Mouse (Mus musculus) spleen, embryonic (tissue): Measurements from ENCODE around the gene Cc2d1a.

Experiments used
- CTCF ChIA-PET: fragments of 350-600 bp; sonication (Branson Sonifier 250); formaldehyde crosslinking; loops from one replicate; lab custom pipeline; 2022; lab: Charles Lee

Gene Cc2d1a

GRCm38 (mm10) chr8:84147769-84148530, at the start of gene Cc2d1a, which contains the start of gene 4930432K21Rik:
Gene Cc2d1a, minus strand, starts transcription at chr8:84147936.
Gene 4930432K21Rik, plus strand, starts transcription at chr8:84148025.
- CTCF ChIA-PET: interaction anchor here (0.5 kb wide), 1 partner anchor 65 kb away, joined by 3 read pairs; no protein-coding TSS in a partner anchor

GRCm38 (mm10) chr8:84197141-84197921, 49.6 kb upstream of the Cc2d1a start:
- CTCF ChIA-PET: interaction anchor here (1.3 kb wide), 1 partner anchor 10 kb away, joined by 4 read pairs; no protein-coding TSS in a partner anchor

GRCm38 (mm10) chr8:84194224-84194743, 46.5 kb upstream of the Cc2d1a start:
- CTCF ChIA-PET: interaction anchor here (0.6 to 0.7 kb wide), 3 partner anchors 14 to 31 kb away, joined by 4 to 8 read pairs (median 6); no protein-coding TSS in a partner anchor

GRCm38 (mm10) chr8:84193566-84193965, 45.8 kb upstream of the Cc2d1a start:
- CTCF ChIA-PET: interaction anchor here (0.5 kb wide), 1 partner anchor 220 kb away, joined by 4 read pairs; no protein-coding TSS in a partner anchor

GRCm38 (mm10) chr8:84193161-84193560, 45.4 kb upstream of the Cc2d1a start:
- CTCF ChIA-PET: interaction anchor here (0.5 kb wide), 1 partner anchor 219 kb away, joined by 4 read pairs; no protein-coding TSS in a partner anchor

- CTCF ChIA-PET: no interaction called here
Observed at GRCm38 (mm10) chr8:84192555-84192954, 44.8 kb upstream of the Cc2d1a start.

- CTCF ChIA-PET: interaction anchor here (0.5 kb wide), 1 partner anchor 82 kb away, joined by 3 read pairs; no protein-coding TSS in a partner anchor
Observed at GRCm38 (mm10) chr8:84192023-84192422, 44.3 kb upstream of the Cc2d1a start.

GRCm38 (mm10) chr8:84190191-84190867, 42.6 kb upstream of the Cc2d1a start:
- CTCF ChIA-PET: interaction anchor here (0.7 to 0.9 kb wide), 2 partner anchors 17 to 333 kb away, joined by 3 to 4 read pairs; no protein-coding TSS in a partner anchor

- CTCF ChIA-PET: no interaction called here
Observed at GRCm38 (mm10) chr8:84189603-84190002, 41.9 kb upstream of the Cc2d1a start.

- CTCF ChIA-PET: interaction anchor here (0.9 to 2.1 kb wide), 3 partner anchors 14 to 21 kb away, joined by 3 to 7 read pairs (median 5); no protein-coding TSS in a partner anchor
Observed at GRCm38 (mm10) chr8:84188671-84189070, 40.9 kb upstream of the Cc2d1a start.

- CTCF ChIA-PET: interaction anchor here (0.6 to 3.3 kb wide), 8 partner anchors 10 to 579 kb away, joined by 3 to 24 read pairs (median 4); no protein-coding TSS in a partner anchor
Observed at GRCm38 (mm10) chr8:84187065-84187755, 39.5 kb upstream of the Cc2d1a start.

GRCm38 (mm10) chr8:84186547-84186946, 38.8 kb upstream of the Cc2d1a start:
- CTCF ChIA-PET: interaction anchor here (0.7 to 3.3 kb wide), 7 partner anchors 11 to 578 kb away, joined by 3 to 24 read pairs (median 4); no protein-coding TSS in a partner anchor

GRCm38 (mm10) chr8:84185117-84185516, 37.4 kb upstream of the Cc2d1a start, which contains the start of gene Nanos3:
Gene Nanos3, minus strand, starts transcription at chr8:84185217.
- CTCF ChIA-PET: interaction anchor here (0.6 to 3.3 kb wide), 2 partner anchors 25 to 627 kb away, joined by 6 to 24 read pairs; no protein-coding TSS in a partner anchor

GRCm38 (mm10) chr8:84184085-84185043, 36.6 kb upstream of the Cc2d1a start:
- CTCF ChIA-PET: interaction anchor here (3.3 kb wide), 1 partner anchor 26 kb away, joined by 24 read pairs; no protein-coding TSS in a partner anchor

- CTCF ChIA-PET: interaction anchor here (0.9 kb wide), 1 partner anchor 28 kb away, joined by 3 read pairs; no protein-coding TSS in a partner anchor
Observed at GRCm38 (mm10) chr8:84183261-84184084, 35.7 kb upstream of the Cc2d1a start.

- CTCF ChIA-PET: interaction anchor here (0.9 kb wide), 1 partner anchor 29 kb away, joined by 3 read pairs; no protein-coding TSS in a partner anchor
Observed at GRCm38 (mm10) chr8:84182833-84183232, 35.1 kb upstream of the Cc2d1a start.

- CTCF ChIA-PET: interaction anchor here (0.6 kb wide), 1 partner anchor 506 kb away, joined by 5 read pairs; no protein-coding TSS in a partner anchor
Observed at GRCm38 (mm10) chr8:84180530-84181190, 32.9 kb upstream of the Cc2d1a start.
